Mouse (Mus musculus) MEL-GATA-1-ER (cell line): Measurements from ENCODE around the gene Obox3.
"Not testable (repeated sequence)": the region's sequence is repeated elsewhere in the genome, so short reads cannot be mapped to it uniquely, and the experiment has no call there.

Experiments used
- DNase-seq: peaks from one replicate; pipeline ENCODE4 v3.0.0-alpha.2; 2012; ENCODE audit warnings: low read depth; ENCODE audit errors: extremely low read depth

Obox3 gene

DNA sequence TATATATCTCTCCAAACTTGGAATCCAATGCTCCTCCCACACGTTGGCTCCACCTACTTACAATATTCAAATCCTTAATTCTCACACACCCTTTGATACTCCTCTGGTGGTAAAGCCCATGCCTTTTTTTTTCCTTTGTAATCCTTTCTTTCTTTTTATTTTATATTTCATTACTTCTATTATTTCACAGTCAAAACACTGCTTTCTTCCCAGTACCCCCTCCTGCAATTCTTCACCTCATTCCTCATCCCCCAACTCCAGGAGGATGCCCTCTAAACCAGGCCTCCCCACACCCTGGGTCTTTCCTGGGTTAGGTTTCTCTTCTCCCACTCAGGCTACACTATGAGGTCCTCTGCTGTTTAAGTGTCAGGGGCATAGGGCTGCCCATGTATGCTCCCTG is at the start of gene Obox3:
TSS of gene Obox3 (minus strand) at position 101 of the 400 bp plus-strand sequence.
- DNase-seq = not testable (repeated sequence)

DNA sequence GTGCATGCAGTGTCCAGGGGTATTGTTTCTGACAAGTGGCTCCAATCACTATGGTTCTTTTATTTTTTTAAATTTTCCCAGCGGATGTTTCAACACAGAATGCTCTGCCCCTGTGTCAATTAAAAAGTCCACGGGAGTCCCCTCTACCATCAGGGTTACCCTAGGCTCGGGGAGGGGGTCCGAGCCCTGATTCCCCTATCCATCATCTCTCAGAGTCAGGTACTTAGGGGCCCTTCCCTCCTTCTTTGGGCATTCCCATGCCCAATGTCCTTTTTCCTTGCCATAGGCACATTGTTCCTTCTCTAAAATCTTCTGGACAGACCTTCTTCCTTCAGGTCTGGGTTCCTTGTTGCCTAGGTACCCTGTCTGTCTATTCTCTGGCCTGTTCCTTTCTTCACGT is 130.3 kb downstream of the Obox3 start:
- not testable (repeated sequence) for DNase-seq
